Mouse (Mus musculus): ENCODE data around the gene Slc22a8. TPM values are rescaled to one million over a fixed set of nuclear protein-coding genes. Genes with fewer than 3 reads are reported as not detected.

Gene Slc22a8
- total RNA-seq (2015) (not detected in 2 replicates), total RNA-seq (2017) (not detected in 2 replicates)

DNA sequence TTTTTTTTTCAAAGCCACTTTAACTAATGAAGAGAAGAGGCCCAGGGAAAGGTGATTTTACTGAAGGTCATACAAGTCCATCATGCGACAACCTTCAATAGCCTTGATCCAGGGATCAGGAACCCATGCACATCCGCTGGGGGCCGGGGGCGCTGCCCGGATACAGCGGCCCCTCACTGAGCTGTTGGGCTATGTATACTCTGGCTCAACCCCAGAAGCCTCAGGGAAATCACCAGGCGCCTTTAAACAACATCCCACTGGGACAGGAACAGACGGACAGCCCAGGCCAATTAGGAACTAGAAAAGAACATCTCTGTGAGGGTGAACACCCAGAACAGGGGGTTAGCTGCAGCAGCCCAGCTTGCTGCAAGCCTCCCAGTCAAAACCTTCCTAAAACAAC is at the start of gene Slc22a8:
Gene Slc22a8 (plus strand): TSS at position 301 of the 400 bp plus-strand sequence.
- no peak for ATAC-seq (ENCODE audit: poor library complexity, severe bottlenecking)

- peak; percentile 93 for ATAC-seq (ENCODE audit: poor library complexity, severe bottlenecking)
Measured at GRCm38 (mm10) chr19:8558897-8559296, 32.2 kb upstream of the Slc22a8 start.

DNA sequence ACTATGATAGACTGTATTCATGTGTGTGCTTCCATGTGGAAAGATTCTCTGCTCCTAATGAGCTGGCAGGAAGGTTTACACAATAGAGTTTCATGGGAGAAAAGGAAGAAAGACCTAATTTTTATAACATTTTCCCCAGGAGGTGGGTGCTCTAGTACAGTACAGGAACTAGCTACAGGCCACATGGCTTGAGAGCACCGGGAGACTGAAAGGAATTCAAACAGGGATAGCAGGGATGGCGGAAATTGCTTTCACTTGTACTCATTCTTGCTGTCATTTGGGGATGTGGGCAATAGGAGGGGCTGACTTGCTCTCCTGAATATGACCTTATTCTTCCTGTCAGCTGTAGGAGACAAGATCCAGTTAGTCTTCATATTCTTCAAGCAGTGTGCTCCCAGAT is 27.0 kb upstream of the Slc22a8 start:
- no peak for ATAC-seq (ENCODE audit: poor library complexity, severe bottlenecking)

GRCm38 (mm10) chr19:8564469-8564868 is 26.6 kb upstream of the Slc22a8 start:
- no peak for ATAC-seq (ENCODE audit: poor library complexity, severe bottlenecking)

DNA sequence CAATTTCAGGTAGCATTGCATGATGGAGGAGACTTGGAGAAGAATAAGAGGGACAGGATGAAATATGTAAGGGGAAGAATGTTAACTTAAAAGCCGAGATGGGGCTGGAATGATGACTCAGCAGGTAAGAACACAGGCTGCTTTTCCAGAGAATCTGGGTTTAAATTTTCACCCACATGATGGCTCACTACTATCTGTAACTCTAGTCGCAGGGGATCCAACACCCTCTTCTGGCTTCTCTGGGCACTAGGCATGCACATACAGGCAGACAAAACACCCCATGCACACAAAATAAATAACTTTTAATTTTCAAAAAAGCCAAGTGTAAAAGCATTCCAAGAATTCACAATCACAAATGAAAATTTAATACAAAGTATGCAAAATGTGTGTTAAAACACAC is 25.8 kb upstream of the Slc22a8 start:
- no peak for ATAC-seq (ENCODE audit: poor library complexity, severe bottlenecking)

DNA sequence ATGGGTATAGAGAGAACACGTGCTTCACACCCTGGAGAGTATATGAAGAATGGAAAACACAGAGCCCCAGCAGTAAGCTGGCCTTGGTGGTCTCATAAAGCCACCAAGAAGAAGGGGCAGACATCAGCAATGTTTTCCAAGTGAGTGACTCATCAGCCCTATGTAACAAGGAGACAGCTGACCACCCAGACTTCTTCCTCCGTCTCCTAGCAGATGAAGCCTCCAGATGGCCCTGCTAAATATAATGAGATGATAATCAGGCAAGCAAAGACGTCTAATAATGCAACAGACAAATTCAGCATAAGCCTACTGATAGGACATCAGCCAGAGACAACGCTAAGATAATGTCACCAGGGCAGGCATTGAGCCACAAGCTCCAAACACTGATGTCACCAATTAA is 25.1 kb upstream of the Slc22a8 start:
- ATAC-seq (ENCODE audit: poor library complexity, severe bottlenecking), result no peak

- 0 out of 2 replicates have a peak, but pooled peaks have one; percentile 38 for ATAC-seq (ENCODE audit: poor library complexity, severe bottlenecking)
Measured at GRCm38 (mm10) chr19:8567104-8567880, 23.8 kb upstream of the Slc22a8 start.

- no peak for ATAC-seq (ENCODE audit: poor library complexity, severe bottlenecking)
Measured at GRCm38 (mm10) chr19:8569453-8569863, 21.6 kb upstream of the Slc22a8 start.

- no peak for ATAC-seq (ENCODE audit: poor library complexity, severe bottlenecking)
Measured at GRCm38 (mm10) chr19:8570341-8571040, 20.6 kb upstream of the Slc22a8 start.

- ATAC-seq (ENCODE audit: poor library complexity, severe bottlenecking), result no peak
Measured at GRCm38 (mm10) chr19:8571746-8572145, 19.3 kb upstream of the Slc22a8 start.

GRCm38 (mm10) chr19:8572485-8572884 is 18.6 kb upstream of the Slc22a8 start:
- ATAC-seq (ENCODE audit: poor library complexity, severe bottlenecking), result no peak

DNA sequence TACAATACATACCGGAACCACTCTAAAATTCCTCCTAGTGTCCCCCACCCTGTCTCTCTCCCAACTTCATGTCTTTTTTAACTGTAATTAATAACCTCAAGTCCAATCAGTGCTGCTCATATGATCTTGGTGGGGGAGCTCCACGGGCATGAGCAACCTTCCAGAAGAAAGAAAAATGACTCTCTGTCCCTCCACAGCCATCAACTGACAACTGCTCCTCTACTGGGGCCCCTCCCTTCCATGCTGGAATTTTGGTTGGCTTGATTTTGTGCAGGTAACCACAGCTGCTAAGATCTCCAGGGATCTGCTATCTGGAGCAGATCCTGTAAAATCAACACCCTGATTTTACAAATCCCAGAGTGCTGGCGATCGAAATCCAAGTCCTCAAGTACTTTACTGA is 13.6 kb upstream of the Slc22a8 start:
- no peak for ATAC-seq (ENCODE audit: poor library complexity, severe bottlenecking)

DNA sequence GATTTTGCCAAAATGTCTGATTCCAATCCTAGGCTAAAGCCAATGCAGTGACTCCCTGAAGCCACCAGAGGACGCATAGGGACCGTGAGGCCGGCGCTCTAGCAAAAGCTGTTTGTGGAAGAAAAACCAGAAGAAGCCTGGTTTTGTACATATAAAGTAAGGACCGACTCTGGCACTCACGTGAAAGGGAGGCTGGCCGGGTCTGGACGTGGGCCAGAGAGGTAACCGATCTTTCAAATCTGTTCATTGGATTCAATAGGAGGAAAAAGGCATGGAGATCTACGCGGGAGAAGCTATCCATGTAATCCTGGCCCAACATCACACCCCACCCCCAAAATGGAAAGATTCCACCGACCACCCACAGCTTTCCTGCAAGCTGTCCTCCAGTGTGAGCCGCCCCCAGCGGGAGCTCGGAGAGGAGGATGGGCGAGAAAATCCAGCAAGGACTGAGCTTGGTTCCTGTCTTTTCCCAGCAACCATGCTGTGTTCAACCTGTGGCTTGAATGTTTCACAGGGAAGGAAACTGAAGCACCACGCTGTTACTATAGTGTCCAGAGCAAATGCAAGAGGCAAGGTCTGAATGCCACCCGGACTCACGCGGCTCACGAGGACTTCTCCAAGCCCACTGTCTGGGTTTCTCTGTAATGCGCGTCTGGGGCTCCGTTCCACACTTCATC is 12.6 kb upstream of the Slc22a8 start:
- peak; percentile 95 for ATAC-seq (ENCODE audit: poor library complexity, severe bottlenecking)

- ATAC-seq (ENCODE audit: poor library complexity, severe bottlenecking), result no peak
Measured at GRCm38 (mm10) chr19:8578970-8579342, 12.1 kb upstream of the Slc22a8 start.

- no peak for ATAC-seq (ENCODE audit: poor library complexity, severe bottlenecking)
Measured at GRCm38 (mm10) chr19:8585298-8585697, 5.8 kb upstream of the Slc22a8 start.

- no peak for ATAC-seq (ENCODE audit: poor library complexity, severe bottlenecking)
Measured at GRCm38 (mm10) chr19:8585899-8586298, 5.2 kb upstream of the Slc22a8 start.

- no peak for ATAC-seq (ENCODE audit: poor library complexity, severe bottlenecking)
Measured at GRCm38 (mm10) chr19:8586350-8586749, 4.7 kb upstream of the Slc22a8 start.

GRCm38 (mm10) chr19:8587315-8587714 is 3.7 kb upstream of the Slc22a8 start:
- no peak for ATAC-seq (ENCODE audit: poor library complexity, severe bottlenecking)

DNA sequence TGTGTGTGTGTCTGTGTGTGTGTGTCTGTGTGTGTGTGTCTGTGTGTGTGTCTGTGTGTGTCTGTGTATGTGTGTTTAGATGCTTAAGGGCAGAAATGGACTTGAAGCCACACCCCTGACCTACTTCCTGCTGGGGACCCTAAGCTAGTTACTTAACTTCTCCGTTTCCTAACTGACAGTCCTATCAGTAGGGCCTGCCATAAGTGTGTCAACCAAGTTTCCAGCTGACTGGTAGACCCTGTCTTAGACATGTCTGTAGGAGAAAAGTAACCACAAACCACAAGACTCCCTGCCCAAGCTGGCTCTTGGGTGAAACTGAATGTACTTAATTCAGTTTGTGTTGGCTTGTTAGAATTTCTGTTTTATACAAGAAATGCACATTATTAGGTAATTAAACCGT is 1.1 kb downstream of the Slc22a8 start:
- ATAC-seq (ENCODE audit: poor library complexity, severe bottlenecking), result peak; percentile 96

- ATAC-seq (ENCODE audit: poor library complexity, severe bottlenecking), result no peak
Measured at GRCm38 (mm10) chr19:8592873-8593408, 1.9 kb downstream of the Slc22a8 start.

- ATAC-seq (ENCODE audit: poor library complexity, severe bottlenecking), result no peak
Measured at GRCm38 (mm10) chr19:8593833-8594232, 2.8 kb downstream of the Slc22a8 start.

All from megakaryocyte, adult 5-6 weeks (primary cell).